Mouse (Mus musculus) heart, postnatal 36 days (tissue): ENCODE measurements at regions not wholly inside any gene's neighbourhood (a gene's known extent, or its start where the extent isn't known, plus 50 kb on each side); places are given as distances from the start of the nearest gene placed in this dataset.

Experiments
- DNase-seq, 2 experiments: peaks; one replicate each; pipeline ENCODE4 v3.0.0; 2021 to 2022
- intact Hi-C: fragments of 180-260 bp; cut with DNase I; formaldehyde crosslinking; loops from one replicate; pipeline ENCODE4 v1.15.1; 2025

GRCm38 (mm10) chr16:23686783-23687182 lies 166.2 kb upstream of the Masp1 start:
- intact Hi-C loops, result no loop called here
- DNase-seq, result no peak

- no peak for DNase-seq
- intact Hi-C loops, result no loop called here
These were observed 159.8 kb upstream of the Masp1 start for GRCm38 (mm10) chr16:23680434-23680833.

- intact Hi-C loops, result no loop called here
- DNase-seq, result no peak
These were observed 151.8 kb upstream of the Masp1 start for GRCm38 (mm10) chr16:23672375-23672774.

- intact Hi-C loops, result no loop called here
These were observed 149.5 kb upstream of the Masp1 start for GRCm38 (mm10) chr16:23670161-23670560.

GRCm38 (mm10) chr16:23669651-23670050 lies 149.0 kb upstream of the Masp1 start:
- no peak for DNase-seq
- intact Hi-C loops, result no loop called here

More at GRCm38 (mm10) chr16:23670161-23670560, 149.5 kb upstream of the Masp1 start:
- no peak for DNase-seq
